Mouse (Mus musculus) heart, postnatal 14 days (tissue): ENCODE measurements at regions not wholly inside any gene's neighbourhood (a gene's known extent, or its start where the extent isn't known, plus 50 kb on each side); places are given as distances from the start of the nearest gene placed in this dataset.

Experiments used
- DNase-seq, 2 experiments: peaks; one replicate each; pipeline ENCODE4 v3.0.0; 2021 to 2022
- intact Hi-C: fragments of 180-260 bp; cut with DNase I; formaldehyde crosslinking; loops from one replicate; pipeline ENCODE4 v1.15.1; 2025

- intact Hi-C loops = no loop called here
Observed at GRCm38 (mm10) chr2:79546206-79546605, 88.9 kb upstream of the Itprid2 start.

GRCm38 (mm10) chr2:79547284-79547683 is 87.9 kb upstream of the Itprid2 start:
- intact Hi-C loops = no loop called here
- no peak for DNase-seq

More at GRCm38 (mm10) chr2:79546206-79546605, 88.9 kb upstream of the Itprid2 start:
- no peak for DNase-seq

- intact Hi-C loops = no loop called here
- no peak for DNase-seq
Observed at GRCm38 (mm10) chr2:79548039-79548600, 87.0 kb upstream of the Itprid2 start.

- DNase-seq = no peak
- intact Hi-C loops = no loop called here
Observed at GRCm38 (mm10) chr2:79549781-79550180, 85.4 kb upstream of the Itprid2 start.

GRCm38 (mm10) chr2:79550432-79550831 is 84.7 kb upstream of the Itprid2 start:
- intact Hi-C loops = no loop called here
- DNase-seq = no peak

GRCm38 (mm10) chr2:79552481-79552880 is 82.7 kb upstream of the Itprid2 start:
- DNase-seq = no peak
- intact Hi-C loops = no loop called here

GRCm38 (mm10) chr2:79555395-79555794 is 79.8 kb upstream of the Itprid2 start:
- intact Hi-C loops = no loop called here
- no peak for DNase-seq

GRCm38 (mm10) chr2:79557361-79557760 is 77.8 kb upstream of the Itprid2 start:
- no peak for DNase-seq
- intact Hi-C loops = no loop called here

GRCm38 (mm10) chr2:79566280-79566933 is 68.7 kb upstream of the Itprid2 start:
- intact Hi-C loops = loop anchor here (5.0 kb wide), 1 partner anchor 54 kb away; no protein-coding TSS in a partner anchor
- DNase-seq = no peak

- intact Hi-C loops = loop anchor here (5.0 kb wide), 1 partner anchor 55 kb away; no protein-coding TSS in a partner anchor
- DNase-seq = no peak
Observed at GRCm38 (mm10) chr2:79567413-79567934, 67.7 kb upstream of the Itprid2 start.

GRCm38 (mm10) chr2:79569663-79570062 is 65.5 kb upstream of the Itprid2 start:
- DNase-seq = no peak
- intact Hi-C loops = loop anchor here (5.0 kb wide), 1 partner anchor 57 kb away; no protein-coding TSS in a partner anchor

GRCm38 (mm10) chr2:79571910-79572309 is 63.2 kb upstream of the Itprid2 start:
- intact Hi-C loops = no loop called here
- no peak for DNase-seq

- intact Hi-C loops = no loop called here
Observed at GRCm38 (mm10) chr2:79575074-79575473, 60.1 kb upstream of the Itprid2 start.

GRCm38 (mm10) chr2:79585022-79585774 is 50.0 kb upstream of the Itprid2 start:
- DNase-seq = no peak
- intact Hi-C loops = no loop called here

More at GRCm38 (mm10) chr2:79575074-79575473, 60.1 kb upstream of the Itprid2 start:
- no peak for DNase-seq
